Mouse (Mus musculus): Measurements from ENCODE around the gene Lysmd4. TPM values are rescaled to one million over a fixed set of nuclear protein-coding genes. Genes with fewer than 3 reads are reported as not detected.

Lysmd4 gene
- polyA plus RNA-seq, 1 experiment = 0.12 TPM

- Histone ChIP-seq H3K4me3 (replicated peaks) (no peak overlapping the region), H3K36me3 (ENCODE audit: control insufficient read depth) (no peaks in the 10 kb centered on the region), H3K4me1 (ENCODE audit: control insufficient read depth) (peaks cover 18% of the 10 kb centered on the region), H3K9me3 (ENCODE audit: control insufficient read depth, low read length) (no peaks in the 10 kb centered on the region), H3K27me3 (ENCODE audit: control insufficient read depth) (no peaks in the 10 kb centered on the region)
- no peak for TF ChIP-seq GATA1 (IDR thresholded peaks at IDR 0.05; ENCODE audit: low read length)
- TF ChIP-seq TAL1 (IDR thresholded peaks at IDR 0.05; ENCODE audit: low read length) = no peak
These were observed 12.1 kb upstream of the Lysmd4 start for GRCm38 (mm10) chr7:67210004-67210833.

DNA sequence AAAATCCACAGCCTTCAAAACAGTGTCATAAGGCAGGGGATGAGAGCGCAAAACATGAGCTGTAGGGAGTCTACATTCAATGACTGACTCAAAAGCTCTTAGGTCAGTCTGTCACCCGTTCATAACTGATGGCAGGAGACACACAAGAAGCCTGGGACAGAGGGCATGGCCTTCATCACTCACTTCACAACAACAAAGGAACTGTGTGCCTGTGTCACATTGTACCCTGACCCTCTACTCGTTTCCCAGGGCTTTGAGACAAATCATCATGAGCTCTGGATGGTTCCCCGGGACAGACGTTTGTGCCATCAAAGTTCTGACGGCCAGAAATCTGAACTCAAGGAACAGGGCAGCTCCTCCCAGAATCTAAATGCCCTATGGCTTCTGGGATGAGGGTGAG lies 11.0 kb upstream of the Lysmd4 start:
- peaks cover 22% of the 10 kb centered on the region for H3K4me1 ChIP-seq (ENCODE audit: control insufficient read depth)
- no peaks in the 10 kb centered on the region for H3K27me3 ChIP-seq (ENCODE audit: control insufficient read depth)
- no peak overlapping the region for H3K4me3 ChIP-seq (replicated peaks)
- TF ChIP-seq TAL1 (IDR thresholded peaks at IDR 0.05; ENCODE audit: low read length) = no peak
- no peak for TF ChIP-seq GATA1 (IDR thresholded peaks at IDR 0.05; ENCODE audit: low read length)
- no peaks in the 10 kb centered on the region for H3K9me3 ChIP-seq (ENCODE audit: control insufficient read depth, low read length)
- H3K36me3 ChIP-seq (ENCODE audit: control insufficient read depth) = no peaks in the 10 kb centered on the region

GRCm38 (mm10) chr7:67211971-67212370 lies 10.4 kb upstream of the Lysmd4 start:
- H3K27me3 ChIP-seq (ENCODE audit: control insufficient read depth) = no peaks in the 10 kb centered on the region
- H3K9me3 ChIP-seq (ENCODE audit: control insufficient read depth, low read length) = no peaks in the 10 kb centered on the region
- peaks cover 28% of the 10 kb centered on the region for H3K4me1 ChIP-seq (ENCODE audit: control insufficient read depth)
- no peaks in the 10 kb centered on the region for H3K36me3 ChIP-seq (ENCODE audit: control insufficient read depth)
- TF ChIP-seq GATA1 (IDR thresholded peaks at IDR 0.05; ENCODE audit: low read length) = no peak
- TF ChIP-seq TAL1 (IDR thresholded peaks at IDR 0.05; ENCODE audit: low read length) = no peak
- no peak overlapping the region for H3K4me3 ChIP-seq (replicated peaks)

GRCm38 (mm10) chr7:67213589-67213988 lies 8.8 kb upstream of the Lysmd4 start:
- Histone ChIP-seq H3K9me3 (ENCODE audit: control insufficient read depth, low read length) (no peaks in the 10 kb centered on the region), H3K27me3 (ENCODE audit: control insufficient read depth) (no peaks in the 10 kb centered on the region), H3K36me3 (ENCODE audit: control insufficient read depth) (no peaks in the 10 kb centered on the region), H3K4me3 (replicated peaks) (no peak overlapping the region), H3K4me1 (ENCODE audit: control insufficient read depth) (peaks cover 30% of the 10 kb centered on the region)
- TF ChIP-seq TAL1 (IDR thresholded peaks at IDR 0.05; ENCODE audit: low read length) (no peak), GATA1 (IDR thresholded peaks at IDR 0.05; ENCODE audit: low read length) (no peak)

DNA sequence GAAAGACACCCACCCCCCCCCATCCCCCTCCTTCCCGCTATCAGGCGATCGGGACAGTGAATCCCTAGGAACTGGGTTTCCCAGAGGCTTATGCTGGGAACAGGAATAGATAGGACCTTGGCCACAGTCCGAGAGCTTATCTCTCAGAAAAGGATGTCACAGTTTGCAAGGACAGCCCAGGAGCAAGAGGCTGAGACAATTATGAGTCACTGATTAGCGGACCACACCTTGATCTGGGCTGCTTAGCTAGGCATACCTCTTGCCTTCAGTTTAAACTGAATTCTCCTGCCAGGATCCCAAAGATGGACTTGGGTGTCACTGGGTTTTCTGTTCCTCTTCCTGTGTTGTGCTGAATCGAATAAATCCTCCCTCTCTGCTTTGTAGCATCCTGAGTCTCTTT lies 6.0 kb upstream of the Lysmd4 start:
- TF ChIP-seq GATA1 (IDR thresholded peaks at IDR 0.05; ENCODE audit: low read length) (no peak), TAL1 (IDR thresholded peaks at IDR 0.05; ENCODE audit: low read length) (no peak)
- no peaks in the 10 kb centered on the region for H3K27me3 ChIP-seq (ENCODE audit: control insufficient read depth)

DNA sequence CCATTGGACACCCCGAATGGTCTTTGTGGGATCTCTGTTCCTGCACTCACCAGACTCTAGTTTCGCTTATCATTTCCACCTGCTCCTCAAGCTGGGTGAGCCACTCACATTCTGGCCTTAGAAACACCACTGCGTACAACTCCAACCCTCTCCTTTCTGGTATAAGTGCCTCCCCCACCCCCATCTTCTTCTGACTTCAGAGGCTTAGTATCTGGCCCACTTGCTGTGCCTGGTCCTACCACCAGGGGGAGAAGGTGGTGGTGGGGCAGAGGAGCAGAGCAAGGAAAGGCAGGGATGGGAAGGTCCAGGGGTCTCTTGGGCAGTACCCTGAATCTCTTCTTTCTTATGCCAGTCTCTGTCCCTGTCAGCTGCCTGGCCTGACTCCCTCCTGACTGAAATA lies 5.3 kb upstream of the Lysmd4 start:
- Histone ChIP-seq H3K36me3 (ENCODE audit: control insufficient read depth) (no peaks in the 10 kb centered on the region), H3K9me3 (ENCODE audit: control insufficient read depth, low read length) (no peaks in the 10 kb centered on the region), H3K27me3 (ENCODE audit: control insufficient read depth) (no peaks in the 10 kb centered on the region), H3K4me3 (replicated peaks) (no peak overlapping the region), H3K4me1 (ENCODE audit: control insufficient read depth) (peaks cover 16% of the 10 kb centered on the region)
- TF ChIP-seq GATA1 (IDR thresholded peaks at IDR 0.05; ENCODE audit: low read length) = no peak
- TF ChIP-seq TAL1 (IDR thresholded peaks at IDR 0.05; ENCODE audit: low read length) = no peak

More for the DNA sequence above, 6.0 kb upstream of the Lysmd4 start:
- Histone ChIP-seq H3K4me1 (ENCODE audit: control insufficient read depth) (peaks cover 15% of the 10 kb centered on the region), H3K4me3 (replicated peaks) (no peak overlapping the region), H3K9me3 (ENCODE audit: control insufficient read depth, low read length) (no peaks in the 10 kb centered on the region), H3K36me3 (ENCODE audit: control insufficient read depth) (no peaks in the 10 kb centered on the region)

GRCm38 (mm10) chr7:67225943-67226625 lies 3.7 kb downstream of the Lysmd4 start:
- H3K36me3 ChIP-seq (ENCODE audit: control insufficient read depth) = peaks cover 19% of the 10 kb centered on the region
- TF ChIP-seq TAL1 (IDR thresholded peaks at IDR 0.05; ENCODE audit: low read length) (no peak), GATA1 (IDR thresholded peaks at IDR 0.05; ENCODE audit: low read length) (no peak)
- H3K9me3 ChIP-seq (ENCODE audit: control insufficient read depth, low read length) = no peaks in the 10 kb centered on the region

DNA sequence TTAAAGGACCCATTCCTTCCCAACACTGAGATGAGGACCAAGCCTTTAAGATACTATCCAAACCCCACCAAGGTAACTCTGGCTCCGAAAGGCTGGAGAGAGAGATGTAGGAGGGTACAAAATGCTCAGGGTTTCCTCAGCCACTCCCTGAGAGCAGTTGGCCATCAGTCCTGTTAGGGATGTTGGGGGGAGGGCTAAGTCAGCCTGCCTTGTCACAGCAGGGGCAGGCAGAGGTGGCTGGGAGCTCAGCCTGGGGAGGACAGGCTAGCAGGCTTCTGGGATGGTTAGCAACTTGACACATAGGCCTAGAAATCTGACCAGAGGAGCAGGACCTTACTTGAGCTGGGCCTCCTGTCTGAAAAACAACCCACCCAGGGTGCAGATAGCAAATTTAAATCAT lies 5.2 kb downstream of the Lysmd4 start:
- TF ChIP-seq GATA1 (IDR thresholded peaks at IDR 0.05; ENCODE audit: low read length) (no peak), TAL1 (IDR thresholded peaks at IDR 0.05; ENCODE audit: low read length) (no peak)
- H3K36me3 ChIP-seq (ENCODE audit: control insufficient read depth) = peaks cover 24% of the 10 kb centered on the region

More at GRCm38 (mm10) chr7:67225943-67226625, 3.7 kb downstream of the Lysmd4 start:
- Histone ChIP-seq H3K4me1 (ENCODE audit: control insufficient read depth) (peaks cover 20% of the 10 kb centered on the region), H3K4me3 (replicated peaks) (no peak overlapping the region), H3K27me3 (ENCODE audit: control insufficient read depth) (no peaks in the 10 kb centered on the region)

GRCm38 (mm10) chr7:67228390-67228789 lies 6.0 kb downstream of the Lysmd4 start:
- H3K27me3 ChIP-seq (ENCODE audit: control insufficient read depth) = no peaks in the 10 kb centered on the region
- TF ChIP-seq GATA1 (IDR thresholded peaks at IDR 0.05; ENCODE audit: low read length) (no peak), TAL1 (IDR thresholded peaks at IDR 0.05; ENCODE audit: low read length) (no peak)
- H3K4me3 ChIP-seq (replicated peaks) = no peak overlapping the region
- peaks cover 5% of the 10 kb centered on the region; the same call in 1 of the 2 replicates for H3K4me1 ChIP-seq (ENCODE audit: control insufficient read depth)
- peaks cover 27% of the 10 kb centered on the region for H3K36me3 ChIP-seq (ENCODE audit: control insufficient read depth)
- no peaks in the 10 kb centered on the region for H3K9me3 ChIP-seq (ENCODE audit: control insufficient read depth, low read length)

More for the DNA sequence above, 5.2 kb downstream of the Lysmd4 start:
- Histone ChIP-seq H3K4me3 (replicated peaks) (no peak overlapping the region), H3K9me3 (ENCODE audit: control insufficient read depth, low read length) (no peaks in the 10 kb centered on the region), H3K4me1 (ENCODE audit: control insufficient read depth) (peaks cover 13% of the 10 kb centered on the region), H3K27me3 (ENCODE audit: control insufficient read depth) (no peaks in the 10 kb centered on the region)
